Mouse (Mus musculus) CH12.LX (cell line): ENCODE results near the gene Narfl.

Experiments used
- BHLHE40 ChIP-seq: IDR thresholded peaks from 2 replicates; pipeline ENCODE4 v1.6.1; 2011; ENCODE audit warnings: mild to moderate bottlenecking, low read depth, low read length, improper control_type of control experiment
- CTCF ChIP-seq, 2 experiments: IDR thresholded peaks in 1 of 2; conservative IDR thresholded peaks in 1 of 2; 2 replicates each; pipeline ENCODE4 v1.5.1; 2011 to 2012; ENCODE audit warnings: low read depth in 2 of 2, low read length in 2 of 2, improper control_type of control experiment in 1 of 2, inconsistent platforms in 1 of 2, mild to moderate bottlenecking in 1 of 2, moderate library complexity in 1 of 2
- EP300 ChIP-seq: IDR thresholded peaks from 2 replicates; pipeline ENCODE4 v1.6.1; 2011; ENCODE audit warnings: low read length, improper control_type of control experiment
- ETS1 ChIP-seq: conservative IDR thresholded peaks from 2 replicates; pipeline ENCODE4 v1.6.1; 2012; ENCODE audit warnings: low read depth, mild to moderate bottlenecking, inconsistent platforms, low read length, improper control_type of control experiment, moderate library complexity
- JUND ChIP-seq: conservative IDR thresholded peaks from 2 replicates; pipeline ENCODE4 v1.6.1; 2011; ENCODE audit warnings: low read depth, low read length, improper control_type of control experiment
- KAT2A ChIP-seq: IDR thresholded peaks from 2 replicates; pipeline ENCODE4 v1.6.1; 2012; ENCODE audit warnings: low read length, improper control_type of control experiment, inconsistent platforms; ENCODE audit not compliant: insufficient replicate concordance
- MAFK ChIP-seq: IDR thresholded peaks from 2 replicates; pipeline ENCODE4 v1.6.1; 2011; ENCODE audit warnings: low read length, improper control_type of control experiment; ENCODE audit not compliant: insufficient replicate concordance
- MEF2A ChIP-seq: IDR thresholded peaks from 2 replicates; pipeline ENCODE4 v1.6.1; 2014; ENCODE audit warnings: low read depth, mild to moderate bottlenecking, inconsistent platforms, low read length, improper control_type of control experiment, borderline replicate concordance
- MXI1 ChIP-seq: IDR thresholded peaks from 2 replicates; pipeline ENCODE4 v1.6.1; 2011; ENCODE audit warnings: mild to moderate bottlenecking, low read depth, low read length, improper control_type of control experiment
- POLR2A ChIP-seq: IDR thresholded peaks from 2 replicates; pipeline ENCODE4 v1.6.1; 2011; ENCODE audit warnings: low read depth, mild to moderate bottlenecking, improper control_type of control experiment, low read length
- POLR2AphosphoS2 ChIP-seq: IDR thresholded peaks from 2 replicates; pipeline ENCODE4 v1.6.1; 2011; ENCODE audit warnings: low read depth, low read length, improper control_type of control experiment
- TCF12 ChIP-seq: IDR thresholded peaks from 2 replicates; pipeline ENCODE4 v1.6.1; 2014; ENCODE audit warnings: low read depth, mild to moderate bottlenecking, inconsistent platforms, low read length, improper control_type of control experiment
- UBTF ChIP-seq: IDR thresholded peaks from 2 replicates; pipeline ENCODE4 v1.6.1; 2012; ENCODE audit warnings: low read depth, mild to moderate bottlenecking, inconsistent platforms, low read length, improper control_type of control experiment, moderate library complexity

DNA sequence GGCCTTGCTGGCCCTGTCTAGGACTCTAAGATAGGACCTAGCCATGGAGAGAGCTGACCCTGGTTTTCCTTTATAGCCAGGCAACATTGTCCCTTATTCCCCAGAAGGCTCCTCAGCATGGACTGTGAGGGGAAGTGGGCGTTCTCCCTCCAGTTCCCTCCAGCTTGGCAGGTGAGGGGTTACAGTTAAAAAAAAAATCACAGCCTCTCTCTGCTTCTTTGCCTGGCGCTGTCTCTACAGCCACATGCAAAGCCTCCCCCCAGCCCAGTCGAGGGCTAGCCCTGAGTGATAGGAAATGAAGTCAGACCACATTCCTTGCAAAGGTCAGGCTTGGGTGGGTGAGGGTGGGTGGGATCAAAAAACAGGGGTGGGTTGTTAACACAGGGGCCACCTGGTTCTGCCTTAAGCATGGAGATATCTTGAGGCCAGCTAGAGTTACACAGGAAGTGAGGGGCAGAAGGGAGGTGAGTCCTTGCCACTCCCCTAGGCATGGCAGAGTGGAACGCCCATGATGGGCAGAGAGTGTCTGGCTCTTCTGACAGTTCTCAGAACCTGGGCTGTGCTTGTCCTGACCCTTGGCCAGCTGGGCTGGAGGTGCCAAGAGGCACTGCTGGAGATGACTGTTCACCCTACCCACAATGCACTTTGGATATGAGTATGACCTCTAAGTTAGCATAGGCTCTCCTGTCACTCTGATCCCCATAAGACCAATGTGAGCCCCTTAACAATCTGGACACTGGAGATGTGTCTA, 17.8 kb upstream of the Narfl start:
- no peak for TF ChIP-seq BHLHE40
- no peak for TF ChIP-seq UBTF
- TF ChIP-seq CTCF (conservative IDR thresholded peaks at IDR 0.05 in 1 of 2, IDR thresholded peaks at IDR 0.05 in 1 of 2; ENCODE audit: low read depth in 2 of 2, low read length in 2 of 2) = no peak
- no peak for TF ChIP-seq POLR2AphosphoS2
- TF ChIP-seq POLR2A = no peak
- TF ChIP-seq MEF2A = no peak
- TF ChIP-seq MAFK = no peak
- no peak for TF ChIP-seq MXI1
- TF ChIP-seq EP300 = no peak
- no peak for TF ChIP-seq TCF12
- no peak for TF ChIP-seq ETS1
- no peak for TF ChIP-seq JUND
- TF ChIP-seq KAT2A = no peak
